Mouse (Mus musculus) lung, embryonic 14.5 days (tissue): ENCODE measurements around the gene Ttll5. TPM values are rescaled to one million over a fixed set of nuclear protein-coding genes. Genes with fewer than 3 reads are reported as not detected.
A peak's percentile ranks its signal among the peaks of the same experiment; 100 is the strongest.

Source experiments
- ATAC-seq: fragments of 200-750 bp; cut with Nextera tagmentation; 2 replicates; pipeline ENCODE4 v1.8.0; 2017; ENCODE audit warnings: mild to moderate bottlenecking, moderate TSS enrichment, moderate library complexity; ENCODE audit not compliant: insufficient read depth
- DNase-seq: peaks from one replicate; pipeline ENCODE4 v3.0.0-alpha.2; 2015
- H3K27ac ChIP-seq: fragments of 300-500 bp; sonication (generic); 2 replicates; pipeline ENCODE4 v1.5.1; 2014; ENCODE audit warnings: low read depth, mild to moderate bottlenecking, moderate library complexity
- H3K27me3 ChIP-seq: fragments of 300-500 bp; sonication (generic); 2 replicates; pipeline ENCODE4 v1.6.1; 2014; ENCODE audit warnings: low read length, control low read depth; ENCODE audit not compliant: insufficient read depth
- H3K36me3 ChIP-seq: fragments of 300-500 bp; sonication (generic); 2 replicates; pipeline ENCODE4 v1.6.1; 2014; ENCODE audit warnings: control low read depth; ENCODE audit not compliant: insufficient read depth
- H3K4me1 ChIP-seq: fragments of 300-500 bp; sonication (generic); 2 replicates; pipeline ENCODE4 v1.6.1; 2014; ENCODE audit warnings: antibody characterized with exemption, control low read depth; ENCODE audit not compliant: insufficient read depth
- H3K4me2 ChIP-seq: fragments of 300-500 bp; sonication (generic); 2 replicates; pipeline ENCODE4 v1.6.1; 2014; ENCODE audit warnings: mild to moderate bottlenecking
- H3K4me3 ChIP-seq: fragments of 300-500 bp; sonication (generic); 2 replicates; pipeline ENCODE4 v1.5.1; 2014; ENCODE audit warnings: low read depth, low read length
- H3K9ac ChIP-seq: fragments of 300-500 bp; sonication (generic); 2 replicates; pipeline ENCODE4 v1.6.1; 2014
- H3K9me3 ChIP-seq: fragments of 300-500 bp; sonication (generic); 2 replicates; pipeline ENCODE4 v1.6.1; 2016; ENCODE audit warnings: low read depth, low read length, control low read depth
- CTCF ChIP-seq: IDR thresholded peaks from 2 replicates; pipeline ENCODE4 v1.5.1; 2016; ENCODE audit warnings: antibody characterized with exemption, low read depth
- WGBS: fragments of 180-500 bp; shearing (Covaris S2); extraction: QIAGEN DNeasy Blood & Tissue Kit; methylation state at CpG from one replicate; pipeline ENCODE4 v1.1.7; 2014; 5-methylcytosine and 5-hydroxymethylcytosine counted together
- polyA plus RNA-seq: library from polyadenylated mRNA; unstranded; fragments of >200 nt; fragmentation: Nextera tagmentation; extraction: Ambion mirVana; gene quantifications from 2 replicates; pipeline ENCODE4 v1.2.1, GENCODE M21; 2014

Gene Ttll5
- polyA plus RNA-seq, 1 experiment from 2014 or later, result 21.3 TPM

DNA sequence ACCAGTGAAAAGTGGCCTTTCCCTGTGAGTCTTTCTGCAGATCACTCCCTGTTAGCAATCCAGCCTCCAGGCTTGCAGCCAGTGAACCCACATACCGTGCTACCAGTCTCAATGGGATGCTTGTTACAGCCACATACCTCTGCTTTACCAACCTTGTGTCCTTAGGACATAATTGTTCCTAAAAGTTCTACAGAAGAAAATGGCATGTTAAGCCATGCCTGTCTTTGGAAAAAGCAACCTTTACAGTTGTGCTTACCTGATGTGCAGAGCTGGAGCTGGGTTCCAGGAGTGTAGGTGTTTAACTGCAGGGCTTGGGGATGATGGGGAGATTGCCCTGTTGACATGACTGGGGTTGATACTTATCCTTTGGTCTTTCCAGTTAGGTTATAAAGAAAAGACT, 203.3 kb downstream of the Ttll5 start:
- Histone ChIP-seq H3K9me3 (no peaks in the 10 kb centered on the region), H3K27me3 (no peaks in the 10 kb centered on the region), H3K4me3 (no peak overlapping the region), H3K27ac (no peak overlapping the region), H3K4me2 (no peak overlapping the region), H3K4me1 (peaks cover 3% of the 10 kb centered on the region), H3K9ac (no peak overlapping the region), H3K36me3 (no peaks in the 10 kb centered on the region)
- ATAC-seq (no peak), DNase-seq (no peak)
- WGBS, result 80% methylated on average over 1 of the region's 1 CpGs
- no peak for TF ChIP-seq CTCF

DNA sequence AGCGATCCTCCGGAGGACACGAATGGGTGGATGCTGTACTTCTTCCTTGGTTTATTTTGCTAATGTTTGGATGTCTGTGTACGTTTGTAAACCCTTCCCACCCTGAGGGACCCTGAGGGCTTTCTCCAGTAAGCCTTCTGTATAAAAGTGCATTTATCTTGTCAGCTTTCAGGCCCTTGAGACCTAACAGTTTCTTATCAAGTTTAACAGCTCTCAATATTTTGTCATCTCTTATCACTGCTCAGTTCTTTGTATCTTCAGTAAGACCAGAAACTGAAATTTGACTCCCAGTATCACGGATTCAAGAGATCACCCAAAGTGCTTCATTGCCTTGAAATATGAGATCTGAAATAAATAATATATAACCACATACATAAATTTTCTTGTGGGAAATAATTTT, 206.5 kb downstream of the Ttll5 start:
- 29% methylated on average over 5 of the region's 5 CpGs for WGBS
- Histone ChIP-seq H3K27me3 (no peaks in the 10 kb centered on the region), H3K9ac (no peak overlapping the region), H3K27ac (no peak overlapping the region), H3K4me1 (no peaks in the 10 kb centered on the region), H3K36me3 (no peaks in the 10 kb centered on the region), H3K4me2 (no peak overlapping the region), H3K9me3 (no peaks in the 10 kb centered on the region), H3K4me3 (no peak overlapping the region)
- TF ChIP-seq CTCF, result no peak
- DNase-seq, result no peak
- ATAC-seq, result no peak

DNA sequence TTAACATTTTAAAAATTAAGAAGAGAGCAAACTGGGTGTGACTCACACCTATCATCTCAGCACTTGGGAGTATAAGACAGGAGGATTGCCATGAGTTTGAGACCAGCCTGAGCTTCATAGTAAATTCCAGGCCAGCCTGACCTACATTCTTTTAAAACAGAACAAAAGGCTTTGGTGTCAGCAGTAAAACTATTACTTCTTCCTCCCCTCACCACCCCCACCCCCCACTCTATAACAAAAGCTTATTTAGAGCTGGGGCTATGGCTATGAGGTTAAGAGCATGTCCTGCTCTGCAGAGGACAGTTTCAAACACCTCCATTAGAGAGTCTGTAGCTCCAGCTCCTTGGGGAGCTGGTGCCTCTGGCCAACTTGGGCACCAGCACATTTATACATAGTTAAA, 211.1 kb downstream of the Ttll5 start:
- H3K4me3 ChIP-seq, result no peak overlapping the region
- H3K9me3 ChIP-seq, result no peaks in the 10 kb centered on the region
- DNase-seq (no peak), ATAC-seq (no peak)
- H3K4me1 ChIP-seq, result peaks cover 10% of the 10 kb centered on the region
- TF ChIP-seq CTCF, result no peak
- no peak overlapping the region for H3K4me2 ChIP-seq
- H3K9ac ChIP-seq, result no peak overlapping the region
- no peaks in the 10 kb centered on the region; the same call in 1 of the 2 replicates for H3K36me3 ChIP-seq
- no peak overlapping the region for H3K27ac ChIP-seq
- no peaks in the 10 kb centered on the region for H3K27me3 ChIP-seq

DNA sequence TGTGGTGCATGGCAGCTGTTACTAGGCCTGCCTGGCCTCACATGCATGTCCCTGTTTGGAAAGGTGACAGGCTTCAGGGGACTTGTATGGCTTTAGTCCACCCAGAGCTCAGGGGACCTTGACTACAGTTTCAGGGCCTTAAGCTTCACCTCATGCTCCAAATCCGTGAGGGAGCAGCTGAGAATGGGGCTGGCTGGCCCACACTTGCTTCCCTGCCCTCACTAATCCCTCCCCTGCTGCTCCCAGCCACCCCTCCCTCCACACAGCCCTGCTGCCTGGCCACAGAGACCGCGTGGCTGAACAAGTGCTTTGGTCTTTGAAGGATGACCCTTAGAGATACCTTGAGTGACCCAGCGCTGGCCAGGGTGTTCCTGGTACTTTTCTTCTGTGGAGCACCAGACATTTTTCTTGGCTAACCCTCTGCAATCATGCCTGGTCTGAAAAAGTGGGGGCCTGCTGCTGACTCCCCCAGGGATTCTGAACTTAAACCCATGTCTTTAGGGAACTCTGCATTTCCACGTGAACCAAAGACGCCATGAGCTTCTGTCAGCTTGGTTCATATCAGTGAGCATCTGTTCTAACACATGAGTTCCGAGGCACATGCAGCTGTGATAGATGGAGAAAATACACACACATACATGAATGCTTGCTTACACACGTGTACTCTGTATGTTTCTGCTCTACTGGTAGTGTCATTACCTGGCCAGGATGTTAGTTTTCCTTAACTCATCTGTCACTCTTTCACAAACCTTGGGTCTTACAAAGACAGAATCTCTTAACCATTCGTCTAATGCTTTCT, 212.1 kb downstream of the Ttll5 start:
- no peak overlapping the region for H3K4me3 ChIP-seq
- no peak for DNase-seq
- peak overlapping the region; percentile 58; the same call in 1 of the 2 replicates for H3K27ac ChIP-seq
- no peaks in the 10 kb centered on the region for H3K9me3 ChIP-seq
- ATAC-seq, result no peak
- no peak overlapping the region for H3K9ac ChIP-seq
- H3K4me2 ChIP-seq, result no peak overlapping the region
- no peaks in the 10 kb centered on the region; the same call in 1 of the 2 replicates for H3K36me3 ChIP-seq
- no peaks in the 10 kb centered on the region for H3K27me3 ChIP-seq
- 41% methylated on average over 9 of the region's 9 CpGs for WGBS
- TF ChIP-seq CTCF, result no peak
- H3K4me1 ChIP-seq, result peaks cover 10% of the 10 kb centered on the region

DNA sequence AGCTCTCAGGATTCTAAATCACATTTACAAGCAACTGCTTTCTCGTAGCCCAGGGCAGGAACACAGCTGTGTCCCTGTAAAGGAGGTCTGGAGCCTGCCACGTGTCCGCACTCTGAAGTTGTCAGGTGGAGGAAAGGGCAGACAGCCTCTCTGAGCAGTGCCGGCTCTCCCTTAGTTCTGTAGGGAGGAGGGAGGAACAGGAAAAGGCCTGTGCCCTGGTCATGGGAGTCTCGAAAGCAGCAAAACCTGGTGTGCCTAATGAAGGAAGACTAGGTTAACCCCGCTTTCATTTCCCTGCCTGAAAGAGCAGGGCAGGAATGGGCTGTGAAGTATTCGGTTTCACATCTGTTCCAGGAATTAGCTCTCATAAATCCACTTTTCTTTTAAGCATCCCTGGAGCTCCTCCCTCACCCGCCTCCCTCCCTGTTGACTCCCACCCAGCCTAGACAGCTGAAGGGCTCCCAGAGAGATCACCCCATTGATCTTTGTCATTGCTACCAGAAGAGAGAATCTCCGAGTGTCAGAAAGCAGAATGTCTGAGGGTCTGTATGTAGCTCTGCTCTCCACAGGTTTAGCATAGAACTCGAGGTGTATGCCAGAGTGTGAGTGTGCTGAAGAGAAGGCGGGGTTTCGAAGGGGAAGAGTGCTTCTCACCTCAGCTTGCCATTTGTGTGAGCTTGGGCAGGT, 212.9 kb downstream of the Ttll5 start:
- WGBS, result 21% methylated on average over 12 of the region's 12 CpGs
- Histone ChIP-seq H3K36me3 (no peaks in the 10 kb centered on the region; the same call in 1 of the 2 replicates), H3K4me2 (peak overlapping the region; percentile 15; the same call in 1 of the 2 replicates), H3K4me1 (peaks cover 10% of the 10 kb centered on the region), H3K27ac (peak overlapping the region; percentile 58), H3K9ac (no peak overlapping the region), H3K9me3 (no peaks in the 10 kb centered on the region), H3K4me3 (no peak overlapping the region), H3K27me3 (no peaks in the 10 kb centered on the region)
- ATAC-seq (peak; percentile 57), DNase-seq (peak; percentile 22)
- TF ChIP-seq CTCF, result no peak

DNA sequence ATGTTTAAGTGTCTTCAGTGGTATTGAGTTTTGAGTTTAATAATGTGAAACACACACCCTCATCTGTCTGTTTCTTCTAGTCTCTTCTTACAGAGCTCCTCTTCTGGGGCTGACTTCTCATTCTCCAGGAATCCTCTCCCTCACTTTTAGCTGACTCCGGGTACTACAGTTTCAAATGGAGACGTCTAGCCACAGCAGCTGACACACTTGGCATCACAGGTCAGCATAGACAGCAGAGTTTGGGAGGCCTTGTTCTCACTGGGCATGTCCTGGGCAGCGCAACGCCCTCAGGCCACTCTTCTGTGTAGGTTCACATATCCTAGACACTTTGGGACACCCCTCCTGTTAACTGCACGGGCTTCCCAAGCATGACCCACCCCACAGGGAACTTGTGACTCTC, 214.6 kb downstream of the Ttll5 start:
- H3K9ac ChIP-seq, result no peak overlapping the region
- H3K4me1 ChIP-seq, result peaks cover 10% of the 10 kb centered on the region
- H3K27ac ChIP-seq, result no peak overlapping the region
- no peaks in the 10 kb centered on the region; the same call in 1 of the 2 replicates for H3K36me3 ChIP-seq
- ATAC-seq, result no peak
- H3K27me3 ChIP-seq, result no peaks in the 10 kb centered on the region
- H3K4me3 ChIP-seq, result no peak overlapping the region
- H3K9me3 ChIP-seq, result peaks cover 6% of the 10 kb centered on the region; the same call in 1 of the 2 replicates
- DNase-seq, result no peak
- WGBS, result 75% methylated on average over 5 of the region's 5 CpGs
- H3K4me2 ChIP-seq, result no peak overlapping the region
- TF ChIP-seq CTCF, result no peak

DNA sequence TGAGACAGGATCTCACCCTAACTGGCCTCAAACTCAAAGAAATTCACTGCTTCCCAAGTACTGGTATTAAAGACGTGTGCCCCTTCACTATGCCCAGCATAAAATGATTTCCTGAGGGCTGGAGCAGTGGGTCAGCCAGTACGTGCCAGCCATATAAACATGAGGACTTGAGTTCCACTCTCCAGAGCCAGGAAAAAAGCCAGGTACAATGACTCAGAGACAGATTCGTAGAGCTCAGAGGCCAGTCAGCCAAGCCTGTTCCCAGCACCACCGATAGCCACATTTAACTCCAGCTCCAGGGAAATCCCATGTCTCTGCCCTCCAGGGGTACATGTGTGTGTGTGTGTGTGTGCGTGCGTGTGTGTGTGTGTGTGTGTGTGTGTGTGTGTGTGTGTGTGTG, 215.3 kb downstream of the Ttll5 start:
- DNase-seq, result no peak
- no peak overlapping the region for H3K4me2 ChIP-seq
- no peak overlapping the region for H3K4me3 ChIP-seq
- no peak for ATAC-seq
- peaks cover 10% of the 10 kb centered on the region for H3K4me1 ChIP-seq
- no peak overlapping the region for H3K27ac ChIP-seq
- no peak overlapping the region for H3K9ac ChIP-seq
- H3K36me3 ChIP-seq, result no peaks in the 10 kb centered on the region; the same call in 1 of the 2 replicates
- 82% methylated on average over 6 of the region's 6 CpGs for WGBS
- H3K9me3 ChIP-seq, result peaks cover 6% of the 10 kb centered on the region; the same call in 1 of the 2 replicates
- no peak for TF ChIP-seq CTCF
- H3K27me3 ChIP-seq, result no peaks in the 10 kb centered on the region
